Mouse (Mus musculus) adrenal gland, adult 10 weeks (tissue): ENCODE measurements around the gene Phf2. TPM values are rescaled to one million over a fixed set of nuclear protein-coding genes. Genes with fewer than 3 reads are reported as not detected.

ENCODE experiments used
- polyA plus RNA-seq: library from polyadenylated mRNA; stranded (reverse); fragments of 350-450 nt; fragmentation: Illumina TruSeq; extraction: RNeasy Lipid Tissue Mini Kit (QIAGEN cat#74804); gene quantifications from one replicate; pipeline ENCODE4 v1.2.3, GENCODE M21; 2014; ENCODE audit warnings: low read depth, low replicate concordance

The Phf2 gene
- polyA plus RNA-seq = 11.4 TPM

GRCm38 (mm10) chr13:48870771-48871731 lies at the start of gene Phf2:
TSS of gene Phf2 (minus strand) at chr13:48871119.

Other genes starting within 250 kb of the Phf2 start
- gene Ptpdc1, start 245.5 kb downstream of the Phf2 start, polyA plus RNA-seq = 6.3 TPM
- gene Barx1, start 208.1 kb downstream of the Phf2 start, polyA plus RNA-seq = not detected
- gene Fam120a, start 96.9 kb upstream of the Phf2 start, polyA plus RNA-seq = 274 TPM